Mouse (Mus musculus): ENCODE measurements around the gene Gpr39. TPM values are rescaled to one million over a fixed set of nuclear protein-coding genes. Genes with fewer than 3 reads are reported as not detected.
A peak's percentile ranks its signal among the peaks of the same experiment; 100 is the strongest.

The Gpr39 gene
- polyA plus RNA-seq, 1 experiment from 2014 or later: not detected

GRCm38 (mm10) chr1:125760696-125761025 lies 83.9 kb downstream of the Gpr39 start:
- Histone ChIP-seq H3K9ac (replicated peaks; ENCODE audit: low read length) (no peak overlapping the region), H3K27ac (replicated peaks; ENCODE audit: low read depth, low read length) (no peak overlapping the region), H3K4me3 (ENCODE audit: low read depth, low read length) (no peak overlapping the region), H3K4me1 (ENCODE audit: control insufficient read depth, insufficient read depth, low read length) (no peaks in the 10 kb centered on the region), H3K36me3 (replicated peaks; ENCODE audit: control insufficient read depth, insufficient read depth, low read depth, low read length) (no peaks in the 10 kb centered on the region), H3K27me3 (ENCODE audit: control insufficient read depth, insufficient read depth, low read length) (no peaks in the 10 kb centered on the region), H3K9me3 (replicated peaks; ENCODE audit: control insufficient read depth, low read length) (no peaks in the 10 kb centered on the region), H3K4me2 (ENCODE audit: low read depth, low read length) (no peak overlapping the region)
- no peak for ATAC-seq (replicated peaks; ENCODE audit: insufficient number of reproducible peaks, low FRiP score, low TSS enrichment, low read depth)
- WGBS: 69% methylated on average over 5 of the region's 5 CpGs
- DNase-seq (ENCODE audit: low spot score): no peak

GRCm38 (mm10) chr1:125762076-125762475 lies 85.3 kb downstream of the Gpr39 start:
- H3K9ac ChIP-seq (replicated peaks; ENCODE audit: low read length): no peak overlapping the region
- whole genome bisulfite sequencing: 59% methylated on average over 1 of the region's 1 CpGs
- ATAC-seq (replicated peaks; ENCODE audit: insufficient number of reproducible peaks, low FRiP score, low TSS enrichment, low read depth): no peak

GRCm38 (mm10) chr1:125789804-125790203 lies 113.0 kb downstream of the Gpr39 start:
- Histone ChIP-seq H3K27me3 (ENCODE audit: control insufficient read depth, insufficient read depth, low read length) (no peaks in the 10 kb centered on the region), H3K27ac (replicated peaks; ENCODE audit: low read depth, low read length) (no peak overlapping the region), H3K4me2 (ENCODE audit: low read depth, low read length) (no peak overlapping the region), H3K36me3 (replicated peaks; ENCODE audit: control insufficient read depth, insufficient read depth, low read depth, low read length) (no peaks in the 10 kb centered on the region), H3K9me3 (replicated peaks; ENCODE audit: control insufficient read depth, low read length) (no peaks in the 10 kb centered on the region), H3K4me3 (ENCODE audit: low read depth, low read length) (no peak overlapping the region), H3K4me1 (ENCODE audit: control insufficient read depth, insufficient read depth, low read length) (no peaks in the 10 kb centered on the region), H3K9ac (replicated peaks; ENCODE audit: low read length) (no peak overlapping the region)
- 22% methylated on average over 4 of the region's 4 CpGs for WGBS
- ATAC-seq (replicated peaks; ENCODE audit: insufficient number of reproducible peaks, low FRiP score, low TSS enrichment, low read depth) (no peak), DNase-seq (ENCODE audit: low spot score) (peak; percentile 81)

More at GRCm38 (mm10) chr1:125762076-125762475, 85.3 kb downstream of the Gpr39 start:
- Histone ChIP-seq H3K27me3 (ENCODE audit: control insufficient read depth, insufficient read depth, low read length) (no peaks in the 10 kb centered on the region), H3K36me3 (replicated peaks; ENCODE audit: control insufficient read depth, insufficient read depth, low read depth, low read length) (no peaks in the 10 kb centered on the region), H3K4me1 (ENCODE audit: control insufficient read depth, insufficient read depth, low read length) (no peaks in the 10 kb centered on the region), H3K27ac (replicated peaks; ENCODE audit: low read depth, low read length) (no peak overlapping the region), H3K4me2 (ENCODE audit: low read depth, low read length) (no peak overlapping the region), H3K9me3 (replicated peaks; ENCODE audit: control insufficient read depth, low read length) (no peaks in the 10 kb centered on the region), H3K4me3 (ENCODE audit: low read depth, low read length) (no peak overlapping the region)
- DNase-seq (ENCODE audit: low spot score): no peak

GRCm38 (mm10) chr1:125800506-125800905 lies 123.7 kb downstream of the Gpr39 start:
- Histone ChIP-seq H3K36me3 (replicated peaks; ENCODE audit: control insufficient read depth, insufficient read depth, low read depth, low read length) (no peaks in the 10 kb centered on the region), H3K9ac (replicated peaks; ENCODE audit: low read length) (no peak overlapping the region), H3K9me3 (replicated peaks; ENCODE audit: control insufficient read depth, low read length) (no peaks in the 10 kb centered on the region), H3K4me3 (ENCODE audit: low read depth, low read length) (no peak overlapping the region), H3K27me3 (ENCODE audit: control insufficient read depth, insufficient read depth, low read length) (no peaks in the 10 kb centered on the region), H3K4me2 (ENCODE audit: low read depth, low read length) (no peak overlapping the region), H3K4me1 (ENCODE audit: control insufficient read depth, insufficient read depth, low read length) (no peaks in the 10 kb centered on the region), H3K27ac (replicated peaks; ENCODE audit: low read depth, low read length) (no peak overlapping the region)
- DNase-seq (ENCODE audit: low spot score) (no peak), ATAC-seq (replicated peaks; ENCODE audit: insufficient number of reproducible peaks, low FRiP score, low TSS enrichment, low read depth) (no peak)
- WGBS: 89% methylated on average over 5 of the region's 5 CpGs

GRCm38 (mm10) chr1:125808426-125808825 lies 131.6 kb downstream of the Gpr39 start:
- Histone ChIP-seq H3K27me3 (ENCODE audit: control insufficient read depth, insufficient read depth, low read length) (no peaks in the 10 kb centered on the region), H3K36me3 (replicated peaks; ENCODE audit: control insufficient read depth, insufficient read depth, low read depth, low read length) (no peaks in the 10 kb centered on the region), H3K9me3 (replicated peaks; ENCODE audit: control insufficient read depth, low read length) (no peaks in the 10 kb centered on the region), H3K27ac (replicated peaks; ENCODE audit: low read depth, low read length) (no peak overlapping the region), H3K4me2 (ENCODE audit: low read depth, low read length) (no peak overlapping the region), H3K4me1 (ENCODE audit: control insufficient read depth, insufficient read depth, low read length) (no peaks in the 10 kb centered on the region), H3K9ac (replicated peaks; ENCODE audit: low read length) (no peak overlapping the region), H3K4me3 (ENCODE audit: low read depth, low read length) (no peak overlapping the region)
- ATAC-seq (replicated peaks; ENCODE audit: insufficient number of reproducible peaks, low FRiP score, low TSS enrichment, low read depth): no peak
- WGBS: 72% methylated on average over 2 of the region's 2 CpGs
- no peak for DNase-seq (ENCODE audit: low spot score)

- DNase-seq (ENCODE audit: low spot score): no peak
These were observed 136.5 kb downstream of the Gpr39 start for GRCm38 (mm10) chr1:125813141-125813782.

GRCm38 (mm10) chr1:125821101-125821500 lies 144.3 kb downstream of the Gpr39 start:
- no peak overlapping the region for H3K27ac ChIP-seq (replicated peaks; ENCODE audit: low read depth, low read length)
- H3K9ac ChIP-seq (replicated peaks; ENCODE audit: low read length): no peak overlapping the region
- no peak for DNase-seq (ENCODE audit: low spot score)
- H3K9me3 ChIP-seq (replicated peaks; ENCODE audit: control insufficient read depth, low read length): no peaks in the 10 kb centered on the region
- H3K4me3 ChIP-seq (ENCODE audit: low read depth, low read length): no peak overlapping the region
- no peak for ATAC-seq (replicated peaks; ENCODE audit: insufficient number of reproducible peaks, low FRiP score, low TSS enrichment, low read depth)
- H3K27me3 ChIP-seq (ENCODE audit: control insufficient read depth, insufficient read depth, low read length): no peaks in the 10 kb centered on the region
- WGBS: 79% methylated on average over 7 of the region's 7 CpGs
- H3K36me3 ChIP-seq (replicated peaks; ENCODE audit: control insufficient read depth, insufficient read depth, low read depth, low read length): no peaks in the 10 kb centered on the region
- H3K4me1 ChIP-seq (ENCODE audit: control insufficient read depth, insufficient read depth, low read length): no peaks in the 10 kb centered on the region
- H3K4me2 ChIP-seq (ENCODE audit: low read depth, low read length): no peak overlapping the region

More at GRCm38 (mm10) chr1:125813141-125813782, 136.5 kb downstream of the Gpr39 start:
- no peak for ATAC-seq (replicated peaks; ENCODE audit: insufficient number of reproducible peaks, low FRiP score, low TSS enrichment, low read depth)
- H3K36me3 ChIP-seq (replicated peaks; ENCODE audit: control insufficient read depth, insufficient read depth, low read depth, low read length): no peaks in the 10 kb centered on the region
- no peaks in the 10 kb centered on the region for H3K9me3 ChIP-seq (replicated peaks; ENCODE audit: control insufficient read depth, low read length)
- no peak overlapping the region for H3K4me3 ChIP-seq (ENCODE audit: low read depth, low read length)
- H3K4me2 ChIP-seq (ENCODE audit: low read depth, low read length): no peak overlapping the region
- no peak overlapping the region for H3K27ac ChIP-seq (replicated peaks; ENCODE audit: low read depth, low read length)
- 82% methylated on average over 9 of the region's 9 CpGs for WGBS
- H3K27me3 ChIP-seq (ENCODE audit: control insufficient read depth, insufficient read depth, low read length): no peaks in the 10 kb centered on the region
- no peaks in the 10 kb centered on the region for H3K4me1 ChIP-seq (ENCODE audit: control insufficient read depth, insufficient read depth, low read length)
- no peak overlapping the region for H3K9ac ChIP-seq (replicated peaks; ENCODE audit: low read length)

- Histone ChIP-seq H3K36me3 (replicated peaks; ENCODE audit: control insufficient read depth, insufficient read depth, low read depth, low read length) (no peaks in the 10 kb centered on the region), H3K9me3 (replicated peaks; ENCODE audit: control insufficient read depth, low read length) (no peaks in the 10 kb centered on the region), H3K27ac (replicated peaks; ENCODE audit: low read depth, low read length) (no peak overlapping the region), H3K4me3 (ENCODE audit: low read depth, low read length) (no peak overlapping the region), H3K4me2 (ENCODE audit: low read depth, low read length) (no peak overlapping the region), H3K27me3 (ENCODE audit: control insufficient read depth, insufficient read depth, low read length) (no peaks in the 10 kb centered on the region), H3K9ac (replicated peaks; ENCODE audit: low read length) (no peak overlapping the region), H3K4me1 (ENCODE audit: control insufficient read depth, insufficient read depth, low read length) (no peaks in the 10 kb centered on the region)
- DNase-seq (ENCODE audit: low spot score) (no peak), ATAC-seq (replicated peaks; ENCODE audit: insufficient number of reproducible peaks, low FRiP score, low TSS enrichment, low read depth) (no peak)
- WGBS: 83% methylated on average over 4 of the region's 4 CpGs
These were observed 146.8 kb downstream of the Gpr39 start for GRCm38 (mm10) chr1:125823611-125824010.
